Mouse (Mus musculus) adrenal gland (tissue): ENCODE results near the gene Cyb561d2.
"Not testable (repeated sequence)": the region's sequence is repeated elsewhere in the genome, so short reads cannot be mapped to it uniquely, and the experiment has no call there.

Experiments
- intact Hi-C: fragments of 180-260 bp; cut with DNase I; formaldehyde crosslinking; loops from one replicate; pipeline ENCODE4 v1.15.1; 2025

Cyb561d2 gene

GRCm38 (mm10) chr9:107572327-107572662 is 30.3 kb upstream of the Cyb561d2 start:
- intact Hi-C loops: no loop called here

- intact Hi-C loops: no loop called here
These were observed 29.7 kb upstream of the Cyb561d2 start for GRCm38 (mm10) chr9:107571534-107572326.

- intact Hi-C loops: no loop called here
These were observed 28.9 kb upstream of the Cyb561d2 start for GRCm38 (mm10) chr9:107570845-107571244.

- intact Hi-C loops: no loop called here
These were observed 28.0 kb upstream of the Cyb561d2 start for GRCm38 (mm10) chr9:107570016-107570415.

GRCm38 (mm10) chr9:107569270-107569669 is 27.3 kb upstream of the Cyb561d2 start:
- intact Hi-C loops: no loop called here

- intact Hi-C loops: no loop called here
These were observed 26.6 kb upstream of the Cyb561d2 start for GRCm38 (mm10) chr9:107568331-107569261.

- intact Hi-C loops: no loop called here
These were observed 25.8 kb upstream of the Cyb561d2 start, which contains the start of gene Hyal2 for GRCm38 (mm10) chr9:107567702-107568319. Hyal2 (plus strand) TSS chr9:107567945.

- intact Hi-C loops: no loop called here
These were observed 24.9 kb upstream of the Cyb561d2 start for GRCm38 (mm10) chr9:107566855-107567254.

- intact Hi-C loops: no loop called here
These were observed 24.2 kb upstream of the Cyb561d2 start for GRCm38 (mm10) chr9:107566041-107566709.

GRCm38 (mm10) chr9:107565556-107565955 is 23.6 kb upstream of the Cyb561d2 start:
- intact Hi-C loops: not testable (repeated sequence)

- intact Hi-C loops: no loop called here
These were observed 21.1 kb upstream of the Cyb561d2 start, which contains the start of gene Tusc2 for GRCm38 (mm10) chr9:107563029-107563581. Tusc2 (plus strand) TSS chr9:107563255.

- intact Hi-C loops: no loop called here
These were observed 14.4 kb upstream of the Cyb561d2 start for GRCm38 (mm10) chr9:107556346-107556745.

GRCm38 (mm10) chr9:107555701-107556100 is 13.7 kb upstream of the Cyb561d2 start:
- intact Hi-C loops: no loop called here

GRCm38 (mm10) chr9:107555031-107555457 is 13.1 kb upstream of the Cyb561d2 start:
- intact Hi-C loops: no loop called here

GRCm38 (mm10) chr9:107554319-107554825 is 12.4 kb upstream of the Cyb561d2 start:
- intact Hi-C loops: no loop called here

- intact Hi-C loops: no loop called here
These were observed 11.7 kb upstream of the Cyb561d2 start for GRCm38 (mm10) chr9:107553541-107554318.

- intact Hi-C loops: no loop called here
These were observed 10.8 kb upstream of the Cyb561d2 start for GRCm38 (mm10) chr9:107552690-107553393.

GRCm38 (mm10) chr9:107551890-107552355 is 9.9 kb upstream of the Cyb561d2 start:
- intact Hi-C loops: no loop called here
